Mouse (Mus musculus) hindbrain, embryonic 12.5 days (tissue): ENCODE measurements around the gene Slc31a2. TPM values are rescaled to one million over a fixed set of nuclear protein-coding genes. Genes with fewer than 3 reads are reported as not detected.
"Not testable (repeated sequence)": the region's sequence is repeated elsewhere in the genome, so short reads cannot be mapped to it uniquely, and the experiment has no call there.

Source experiments
- ATAC-seq: fragments of 200-750 bp; cut with Nextera tagmentation; 2 replicates; pipeline ENCODE4 v1.8.0; 2017; ENCODE audit warnings: moderate TSS enrichment; ENCODE audit not compliant: low FRiP score
- H3K27ac ChIP-seq: fragments of 300-500 bp; sonication (generic); 2 replicates; pipeline ENCODE4 v1.5.1; 2016; ENCODE audit warnings: mild to moderate bottlenecking
- H3K27me3 ChIP-seq: fragments of 300-500 bp; sonication (generic); 2 replicates; pipeline ENCODE4 v1.6.1; 2016; ENCODE audit warnings: mild to moderate bottlenecking
- H3K36me3 ChIP-seq: fragments of 300-500 bp; sonication (generic); 2 replicates; pipeline ENCODE4 v1.6.1; 2016; ENCODE audit warnings: mild to moderate bottlenecking
- H3K4me1 ChIP-seq: fragments of 300-500 bp; sonication (generic); 2 replicates; pipeline ENCODE4 v1.6.1; 2016
- H3K4me2 ChIP-seq: fragments of 300-500 bp; sonication (generic); replicated peaks from 2 replicates; pipeline ENCODE4 v1.6.1; 2016; ENCODE audit warnings: mild to moderate bottlenecking
- H3K4me3 ChIP-seq: fragments of 300-500 bp; sonication (generic); 2 replicates; pipeline ENCODE4 v1.5.1; 2016; ENCODE audit warnings: mild to moderate bottlenecking
- H3K9ac ChIP-seq: fragments of 300-500 bp; sonication (generic); 2 replicates; pipeline ENCODE4 v1.6.1; 2016; ENCODE audit warnings: mild to moderate bottlenecking, moderate library complexity
- H3K9me3 ChIP-seq: fragments of 300-500 bp; sonication (generic); replicated peaks from 2 replicates; pipeline ENCODE4 v1.6.1; 2016; ENCODE audit warnings: mild to moderate bottlenecking
- WGBS: fragments of 180-500 bp; shearing (Covaris S2); methylation state at CpG from one replicate; pipeline ENCODE4 v1.1.7; 2016; 5-methylcytosine and 5-hydroxymethylcytosine counted together
- polyA plus RNA-seq: library from polyadenylated mRNA; unstranded; fragments of >200 nt; fragmentation: Nextera tagmentation; extraction: Ambion mirVana; gene quantifications from 2 replicates; pipeline ENCODE4 v1.2.1, GENCODE M21; 2016

The Slc31a2 gene
- polyA plus RNA-seq, 1 experiment from 2014 or later: 13.0 TPM

DNA sequence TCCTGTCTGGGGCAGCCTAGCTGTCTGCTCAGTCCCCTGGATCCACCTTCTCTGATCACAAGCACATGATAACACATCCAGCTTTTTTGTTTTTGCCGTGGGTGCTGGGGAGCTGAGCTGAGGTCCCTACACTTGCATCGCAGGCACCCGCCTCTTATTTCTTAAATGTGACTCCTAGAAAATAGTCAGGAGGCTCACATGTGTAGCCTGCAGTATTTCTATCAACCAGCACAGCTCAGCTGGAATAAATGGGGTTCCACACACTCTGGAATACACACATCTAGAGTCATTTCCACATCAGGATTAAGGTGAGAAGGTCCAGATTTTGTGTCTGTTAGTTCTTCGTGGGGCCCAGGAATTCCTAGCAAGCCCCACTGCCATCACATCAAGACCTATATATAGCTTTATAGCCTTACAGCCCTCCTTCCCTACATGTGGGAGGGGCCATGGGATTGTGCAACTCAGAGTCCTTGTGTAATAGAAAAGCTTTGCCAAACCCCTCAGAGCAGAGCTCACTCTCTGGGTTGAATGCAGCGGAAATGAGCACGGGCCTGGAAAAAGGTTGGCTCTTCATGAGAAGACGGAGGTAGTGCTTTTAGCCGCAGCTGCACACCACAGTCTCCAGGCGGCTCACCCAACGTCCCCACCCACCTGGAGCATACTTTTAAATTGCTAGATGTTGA lies 2.9 kb downstream of the Slc31a2 start:
- Histone ChIP-seq H3K27ac (no peak overlapping the region), H3K4me2 (no peak overlapping the region), H3K4me3 (no peak overlapping the region), H3K9me3 (no peaks in the 10 kb centered on the region), H3K27me3 (no peaks in the 10 kb centered on the region), H3K36me3 (no peaks in the 10 kb centered on the region), H3K9ac (no peak overlapping the region), H3K4me1 (no peaks in the 10 kb centered on the region)
- WGBS: 90% methylated on average over 10 of the region's 10 CpGs
- no peak for ATAC-seq

DNA sequence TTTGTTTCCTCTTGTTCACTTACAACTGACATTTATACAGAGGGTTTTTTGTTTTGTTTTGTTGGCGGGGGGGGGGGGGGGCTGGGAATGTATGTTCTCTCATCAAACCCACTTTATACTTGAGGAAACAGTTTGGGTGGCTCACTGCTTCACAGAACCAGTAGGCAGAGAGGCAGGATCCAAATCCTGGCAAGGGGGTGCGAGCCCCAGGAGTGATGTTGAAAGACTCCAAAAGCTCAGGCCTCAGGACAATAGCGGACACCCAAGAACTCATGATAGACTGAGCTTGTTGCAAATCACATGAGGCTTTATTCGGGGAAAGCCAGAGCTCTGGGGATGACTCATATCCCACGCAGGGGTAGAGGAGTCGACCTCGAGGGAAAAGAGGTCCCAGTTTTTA lies 3.7 kb downstream of the Slc31a2 start:
- not testable (repeated sequence) for H3K4me1 ChIP-seq, H3K9ac ChIP-seq, H3K4me2 ChIP-seq, H3K27ac ChIP-seq, H3K4me3 ChIP-seq, ATAC-seq, H3K9me3 ChIP-seq, H3K27me3 ChIP-seq, H3K36me3 ChIP-seq
- WGBS: 85% methylated on average over 7 of the region's 7 CpGs

DNA sequence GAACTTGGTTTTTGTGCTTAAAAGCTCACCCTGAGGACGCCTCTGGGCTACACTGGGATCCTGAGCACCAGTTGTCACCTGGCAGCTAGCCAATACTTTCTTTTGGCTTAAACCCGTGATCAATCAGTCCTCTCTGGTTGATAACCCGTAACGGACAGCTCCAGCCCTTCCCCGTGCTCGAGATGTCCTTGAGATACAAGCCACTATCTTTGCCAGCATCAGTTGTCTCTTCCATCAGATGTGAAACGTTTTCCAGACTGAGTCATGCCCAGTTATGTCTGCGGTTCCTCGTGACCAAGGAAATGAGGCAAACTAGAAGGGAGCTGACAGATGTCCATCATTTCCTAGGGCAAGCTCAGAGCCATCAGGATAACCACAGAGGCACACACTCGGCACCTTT lies 4.7 kb downstream of the Slc31a2 start:
- no peak overlapping the region for H3K4me3 ChIP-seq
- no peak overlapping the region for H3K9ac ChIP-seq
- no peaks in the 10 kb centered on the region for H3K9me3 ChIP-seq
- ATAC-seq: no peak
- H3K36me3 ChIP-seq: no peaks in the 10 kb centered on the region
- H3K4me2 ChIP-seq: no peak overlapping the region
- no peaks in the 10 kb centered on the region for H3K27me3 ChIP-seq
- 86% methylated on average over 10 of the region's 10 CpGs for WGBS
- no peaks in the 10 kb centered on the region for H3K4me1 ChIP-seq
- H3K27ac ChIP-seq: no peak overlapping the region

DNA sequence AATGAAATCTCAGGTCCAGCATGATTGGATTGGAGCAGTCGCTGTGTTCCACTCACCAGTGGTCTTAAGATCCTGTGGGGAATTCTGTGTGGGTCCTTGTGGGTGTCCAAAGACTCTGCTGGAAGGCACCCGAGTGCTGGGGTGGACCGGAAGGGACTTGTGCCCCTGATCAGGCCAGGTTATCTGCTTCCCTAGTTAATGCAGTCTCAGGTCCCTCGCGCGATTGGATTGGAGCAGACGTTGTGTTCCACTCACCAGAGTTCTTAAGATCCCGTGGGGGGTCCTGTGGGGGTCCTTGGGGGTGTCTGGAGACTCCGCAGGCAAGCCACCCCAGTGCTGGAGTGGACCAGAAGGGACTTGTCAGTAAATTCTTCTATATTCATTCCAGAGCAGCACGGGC lies 10.3 kb downstream of the Slc31a2 start:
- no peak overlapping the region for H3K4me3 ChIP-seq
- H3K9ac ChIP-seq: no peak overlapping the region
- H3K27me3 ChIP-seq: no peaks in the 10 kb centered on the region
- H3K36me3 ChIP-seq: no peaks in the 10 kb centered on the region
- H3K27ac ChIP-seq: no peak overlapping the region
- no peak overlapping the region for H3K4me2 ChIP-seq
- no peaks in the 10 kb centered on the region for H3K9me3 ChIP-seq
- peaks cover 10% of the 10 kb centered on the region for H3K4me1 ChIP-seq
- WGBS: 89% methylated on average over 10 of the region's 10 CpGs
- ATAC-seq: no peak

DNA sequence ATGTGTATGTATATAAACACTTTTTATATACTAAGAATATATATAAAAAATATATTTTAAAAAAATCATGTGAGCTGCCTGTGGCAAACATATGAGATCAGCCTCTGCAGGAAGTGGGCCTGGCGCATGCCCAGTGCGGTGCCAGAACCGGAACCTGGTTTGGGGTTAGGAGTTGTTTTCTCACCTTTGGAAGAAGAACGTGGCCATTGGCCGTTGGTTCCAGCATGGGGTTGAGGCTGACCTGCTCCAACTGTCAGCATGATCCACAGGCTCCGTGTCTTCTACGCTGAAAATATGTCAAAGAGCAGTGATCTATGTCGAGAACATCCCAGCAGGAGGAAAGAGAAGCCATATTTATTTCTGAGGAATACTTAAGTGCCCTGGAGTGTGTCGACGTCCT lies 11.6 kb downstream of the Slc31a2 start:
- WGBS: 93% methylated on average over 10 of the region's 10 CpGs
- no peak for ATAC-seq
- H3K27me3 ChIP-seq: no peaks in the 10 kb centered on the region

DNA sequence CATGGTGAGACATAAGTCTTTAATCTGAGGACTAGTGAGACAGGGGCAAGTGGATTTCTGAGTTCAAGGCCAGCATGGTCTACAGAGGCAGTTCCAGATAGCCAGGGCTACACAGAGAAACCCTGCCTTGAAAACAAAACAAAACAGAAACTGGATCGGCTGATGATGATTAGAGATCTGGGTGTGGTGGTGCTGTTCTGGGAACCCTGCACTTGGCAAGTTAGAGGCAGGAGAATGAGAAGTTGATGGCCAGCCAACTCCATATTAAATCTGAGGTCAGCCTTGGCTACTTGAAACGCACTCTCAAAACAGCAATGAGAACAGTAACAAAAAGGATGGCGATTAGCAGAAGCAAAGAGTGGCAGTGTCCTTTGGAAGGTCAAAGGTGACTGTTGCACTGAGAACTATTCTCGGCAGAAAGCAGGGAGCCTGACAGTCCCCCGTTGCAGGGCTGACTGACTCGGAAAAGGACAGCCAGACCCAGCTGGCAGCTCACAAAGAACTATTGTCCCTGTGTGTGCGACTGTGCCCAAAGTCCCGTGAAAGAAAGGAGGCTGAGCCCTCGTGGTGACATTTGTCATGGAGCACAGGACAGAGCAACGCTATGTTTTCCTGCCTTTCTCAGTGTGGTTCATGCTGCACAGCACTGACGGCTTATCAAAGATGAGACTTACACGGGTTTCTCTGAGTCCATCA lies 12.6 kb downstream of the Slc31a2 start:
- peaks cover 10% of the 10 kb centered on the region for H3K4me1 ChIP-seq
- peak overlapping the region; percentile 64 for H3K27ac ChIP-seq
- no peak overlapping the region for H3K4me3 ChIP-seq
- 11% methylated on average over 12 of the region's 12 CpGs for WGBS
- peak; percentile 92 for ATAC-seq
- H3K4me2 ChIP-seq: peak overlapping the region; percentile 19; the same call in 1 of the 2 replicates
- no peaks in the 10 kb centered on the region for H3K36me3 ChIP-seq
- H3K9me3 ChIP-seq: no peaks in the 10 kb centered on the region
- no peak overlapping the region for H3K9ac ChIP-seq
- H3K27me3 ChIP-seq: no peaks in the 10 kb centered on the region

More for the DNA sequence above, 11.6 kb downstream of the Slc31a2 start:
- no peaks in the 10 kb centered on the region for H3K9me3 ChIP-seq
- H3K4me2 ChIP-seq: no peak overlapping the region
- H3K4me1 ChIP-seq: peaks cover 10% of the 10 kb centered on the region
- H3K27ac ChIP-seq: no peak overlapping the region
- H3K36me3 ChIP-seq: no peaks in the 10 kb centered on the region
- no peak overlapping the region for H3K4me3 ChIP-seq
- no peak overlapping the region for H3K9ac ChIP-seq

DNA sequence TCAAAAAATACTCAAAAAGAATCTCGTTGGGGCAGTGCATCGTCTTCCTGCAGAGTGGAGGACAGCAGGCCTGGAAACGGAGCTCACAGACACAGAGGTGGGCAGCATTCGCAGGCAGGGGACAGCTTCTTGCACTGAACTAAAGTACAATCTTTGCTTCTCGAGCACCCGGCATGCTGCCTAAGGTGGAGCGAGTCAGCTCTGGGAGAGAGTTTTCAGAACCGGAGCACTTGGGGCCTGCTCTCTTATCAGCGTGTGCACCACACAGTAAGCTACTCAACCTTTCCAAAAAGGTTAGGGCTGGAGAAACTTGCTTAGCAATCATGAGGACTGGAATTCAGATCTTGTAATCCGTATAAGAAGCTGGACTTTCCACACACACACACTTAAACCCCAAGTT lies 14.3 kb downstream of the Slc31a2 start:
- H3K27me3 ChIP-seq: no peaks in the 10 kb centered on the region
- H3K9ac ChIP-seq: no peak overlapping the region
- H3K4me2 ChIP-seq: no peak overlapping the region
- no peaks in the 10 kb centered on the region for H3K36me3 ChIP-seq
- H3K27ac ChIP-seq: no peak overlapping the region
- no peak for ATAC-seq
- peaks cover 10% of the 10 kb centered on the region for H3K4me1 ChIP-seq
- 83% methylated on average over 10 of the region's 10 CpGs for whole genome bisulfite sequencing
- H3K9me3 ChIP-seq: no peaks in the 10 kb centered on the region
- H3K4me3 ChIP-seq: no peak overlapping the region

DNA sequence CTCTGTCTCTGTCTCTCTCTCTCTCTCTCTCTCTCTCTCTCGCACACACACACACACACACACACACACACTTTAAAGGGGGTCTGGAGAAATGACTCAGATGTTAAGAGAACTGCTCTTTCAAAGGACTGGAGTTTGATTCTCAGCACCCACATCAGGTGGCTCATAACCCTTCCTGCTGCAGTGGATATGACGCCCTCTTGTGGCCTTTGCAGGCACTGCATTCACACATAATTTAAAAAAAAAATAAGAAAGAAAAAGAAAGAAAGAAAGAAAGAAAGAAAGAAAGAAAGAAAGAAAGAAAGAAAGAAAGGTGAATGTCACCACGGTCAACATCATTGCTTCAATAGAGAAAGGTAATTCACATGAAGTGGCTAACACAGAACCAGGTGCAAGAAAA lies 14.9 kb downstream of the Slc31a2 start:
- H3K4me2 ChIP-seq: no peak overlapping the region
- peaks cover 10% of the 10 kb centered on the region for H3K4me1 ChIP-seq
- no peaks in the 10 kb centered on the region for H3K9me3 ChIP-seq
- H3K9ac ChIP-seq: no peak overlapping the region
- no peak overlapping the region for H3K4me3 ChIP-seq
- no peaks in the 10 kb centered on the region for H3K27me3 ChIP-seq
- no peak overlapping the region for H3K27ac ChIP-seq
- no peak for ATAC-seq
- WGBS: 72% methylated on average over 3 of the region's 3 CpGs
- no peaks in the 10 kb centered on the region for H3K36me3 ChIP-seq

DNA sequence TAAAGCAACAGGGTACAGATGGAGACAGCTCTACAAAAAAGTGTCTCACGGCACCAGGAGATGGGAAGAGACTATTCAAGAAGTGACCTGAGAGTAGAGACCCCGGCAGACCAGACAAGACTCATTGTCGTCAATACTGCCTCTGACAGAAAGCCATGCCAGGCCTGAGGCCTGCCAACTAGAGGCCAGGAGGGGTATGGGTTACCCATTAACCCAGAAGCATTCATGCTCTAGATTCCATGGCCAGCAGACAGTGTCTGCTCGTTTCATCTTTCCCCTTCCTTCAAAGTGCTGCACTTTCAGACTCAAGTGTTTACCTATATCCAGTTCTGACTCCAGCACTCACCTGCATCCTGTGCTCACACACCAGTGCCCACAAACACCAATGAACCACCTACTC lies 15.7 kb downstream of the Slc31a2 start:
- Histone ChIP-seq H3K36me3 (no peaks in the 10 kb centered on the region), H3K9ac (no peak overlapping the region), H3K27ac (no peak overlapping the region), H3K4me1 (peaks cover 10% of the 10 kb centered on the region), H3K4me3 (no peak overlapping the region), H3K27me3 (no peaks in the 10 kb centered on the region), H3K9me3 (no peaks in the 10 kb centered on the region), H3K4me2 (no peak overlapping the region)
- 64% methylated on average over 4 of the region's 4 CpGs for WGBS
- no peak for ATAC-seq

DNA sequence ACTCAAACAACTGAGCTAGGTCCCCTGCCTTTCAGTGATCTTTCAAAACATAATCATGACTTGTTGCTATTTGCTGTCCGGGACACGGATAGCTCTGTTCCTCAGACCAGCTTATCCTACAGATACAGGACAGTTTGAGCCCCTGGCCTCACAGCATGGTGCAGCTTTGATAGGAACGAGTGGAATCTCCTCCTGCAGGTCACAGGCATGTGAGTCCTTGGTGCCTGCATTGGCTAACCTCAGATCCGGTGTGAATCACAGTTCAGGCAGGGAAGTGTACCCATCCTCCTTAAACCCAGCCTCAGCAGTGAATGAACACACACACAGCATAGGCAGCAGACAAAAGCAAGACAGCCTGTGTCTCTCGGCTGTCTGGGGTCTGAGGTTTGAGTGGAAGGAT lies 19.0 kb downstream of the Slc31a2 start:
- no peak overlapping the region for H3K27ac ChIP-seq
- no peaks in the 10 kb centered on the region; the same call in 1 of the 2 replicates for H3K4me1 ChIP-seq
- H3K27me3 ChIP-seq: no peaks in the 10 kb centered on the region
- H3K4me2 ChIP-seq: no peak overlapping the region
- H3K9me3 ChIP-seq: no peaks in the 10 kb centered on the region
- no peak overlapping the region for H3K4me3 ChIP-seq
- 56% methylated on average over 5 of the region's 5 CpGs for WGBS
- no peak for ATAC-seq
- H3K9ac ChIP-seq: no peak overlapping the region
- H3K36me3 ChIP-seq: no peaks in the 10 kb centered on the region

DNA sequence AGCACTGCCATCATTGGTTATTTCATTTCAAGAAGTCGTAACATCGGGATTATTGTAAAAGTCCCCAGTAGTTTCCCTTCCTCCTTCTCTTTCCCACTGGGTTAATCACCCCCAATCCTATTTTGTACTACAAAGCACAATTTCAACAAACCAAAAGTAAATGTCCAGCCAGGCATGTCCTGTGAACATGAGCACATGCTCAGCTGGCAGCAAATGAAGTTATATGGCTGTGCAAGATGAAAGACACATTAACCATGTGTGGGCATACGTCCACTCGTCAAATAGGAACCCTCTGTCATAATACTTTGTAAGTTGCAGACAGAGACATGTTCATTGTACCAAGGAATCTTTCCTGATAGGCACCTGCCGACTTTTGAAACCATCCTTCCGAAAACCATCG lies 20.6 kb downstream of the Slc31a2 start:
- Histone ChIP-seq H3K36me3 (no peaks in the 10 kb centered on the region), H3K9me3 (no peaks in the 10 kb centered on the region), H3K9ac (no peak overlapping the region), H3K4me2 (no peak overlapping the region), H3K4me3 (no peak overlapping the region), H3K27me3 (no peaks in the 10 kb centered on the region), H3K27ac (no peak overlapping the region), H3K4me1 (peaks cover 11% of the 10 kb centered on the region)
- WGBS: 90% methylated on average over 7 of the region's 7 CpGs
- ATAC-seq: no peak

DNA sequence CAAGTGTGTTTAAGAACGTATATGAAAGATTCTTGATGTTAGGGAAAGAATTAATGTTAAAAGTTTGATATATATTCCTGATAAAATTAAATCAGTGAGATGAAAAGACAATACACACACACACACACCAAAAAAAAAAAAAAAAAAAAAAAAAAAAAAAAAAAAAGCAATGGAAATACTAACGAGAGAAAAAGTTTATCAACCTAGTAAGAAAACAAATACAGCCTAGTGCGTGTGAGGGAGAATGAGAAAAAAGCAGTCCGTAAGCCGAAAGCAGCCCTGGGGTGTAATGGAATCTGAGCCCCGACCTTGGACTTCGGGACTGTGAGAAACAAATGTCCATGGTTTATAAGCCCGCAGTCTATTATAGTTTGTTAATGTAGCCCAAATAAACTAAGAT lies 23.2 kb downstream of the Slc31a2 start:
- Histone ChIP-seq H3K27ac (no peak overlapping the region), H3K4me3 (0 out of 2 replicates have a peak overlapping the region, but pooled peaks have one; percentile 62), H3K27me3 (no peaks in the 10 kb centered on the region), H3K4me2 (no peak overlapping the region), H3K9ac (no peak overlapping the region), H3K9me3 (no peaks in the 10 kb centered on the region), H3K36me3 (0 out of 2 replicates have a peak, but pooled peaks cover 3% of the 10 kb centered on the region), H3K4me1 (peaks cover 14% of the 10 kb centered on the region)
- no peak for ATAC-seq
- WGBS: 80% methylated on average over 8 of the region's 8 CpGs
